In the genomic region with DNA sequence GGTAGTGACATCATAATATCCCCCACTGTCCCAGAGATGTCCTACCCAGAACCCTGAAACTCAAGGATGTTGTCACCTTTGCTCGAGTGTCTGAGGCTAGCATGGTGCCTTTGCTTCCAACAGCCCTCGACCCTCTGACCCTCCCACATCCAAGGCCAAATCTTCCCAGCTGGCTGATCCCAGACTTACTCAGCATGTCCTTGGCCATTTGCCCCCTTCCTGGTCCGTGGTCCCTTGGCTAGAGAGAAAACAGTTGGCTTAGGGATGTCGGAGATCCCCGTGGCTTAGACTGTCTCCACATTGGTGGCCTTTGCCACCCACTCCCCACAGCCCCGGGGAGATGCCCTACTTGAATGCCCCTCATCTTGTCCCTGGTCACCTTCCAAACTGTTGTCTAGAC, we compare ENCODE assay signal across 25 mouse cellular contexts. TPM values are rescaled to one million over a fixed set of nuclear protein-coding genes. Genes with fewer than 3 reads are reported as not detected.
DNase-seq lines count a peak whose midpoint lies in the region; ATAC-seq and TF ChIP-seq lines count a peak whose summit lies in the region.
"Had no signal": no experiment of that assay in that cellular context is flagged by ENCODE, and none has a peak within 500 bp of the region (broad histone marks: within the 10 kb centered on the region; RNA-seq: fewer than 3 reads in every experiment).

No protein-coding gene starts in this region.

- no peak overlapping the region for H3K4me2 ChIP-seq in heart, embryonic 12.5 days
- H3K4me2 ChIP-seq: embryonic facial prominence, embryonic 13.5 days; embryonic facial prominence, embryonic 15.5 days; forebrain, embryonic 12.5 days had no signal

- TF ChIP-seq EP300 in heart, adult 2 months (IDR thresholded peaks at IDR 0.05; ENCODE audit: insufficient read depth, low read depth, low read length): no peak

- WGBS in heart, adult 2 months: 48% methylated on average over 6 of the region's 6 CpGs
- 65% methylated on average over 6 of the region's 6 CpGs for WGBS in heart, embryonic 12.5 days

- no peak for ATAC-seq in heart, embryonic 12.5 days (ENCODE audit: insufficient number of reproducible peaks, low FRiP score)
- ATAC-seq: forebrain, embryonic 14.5 days; forebrain, embryonic 16.5 days had no signal

- no peaks in the 10 kb centered on the region; the same call in 1 of the 2 replicates for H3K27me3 ChIP-seq in heart, adult 2 months (ENCODE audit: control insufficient read depth, insufficient read depth, low read length)
- H3K27me3 ChIP-seq in heart, embryonic 12.5 days (replicated peaks): peaks cover 9% of the 10 kb centered on the region; the same call in 1 of the 2 replicates
- H3K27me3 ChIP-seq: embryonic facial prominence, embryonic 13.5 days; embryonic facial prominence, embryonic 15.5 days; forebrain, embryonic 12.5 days had no signal

- no peaks in the 10 kb centered on the region for H3K9me3 ChIP-seq in heart, embryonic 12.5 days (replicated peaks)
- H3K9me3 ChIP-seq: embryonic facial prominence, embryonic 13.5 days; embryonic facial prominence, embryonic 15.5 days; forebrain, embryonic 10.5 days; forebrain, embryonic 12.5 days had no signal

- intact Hi-C loops in heart, adult 2 months (cut with DNase I): no loop called here
- intact Hi-C loops in heart, postnatal 36 days (cut with DNase I): no loop called here

- H3K4me1 ChIP-seq in heart, adult 2 months (ENCODE audit: control insufficient read depth, insufficient read depth, low read length): no peaks in the 10 kb centered on the region
- H3K4me1 ChIP-seq in heart, embryonic 12.5 days (replicated peaks): no peaks in the 10 kb centered on the region
- H3K4me1 ChIP-seq: embryonic facial prominence, embryonic 13.5 days; embryonic facial prominence, embryonic 15.5 days; forebrain, embryonic 10.5 days; forebrain, embryonic 12.5 days had no signal

- no peak overlapping the region for H3K27ac ChIP-seq in heart, adult 2 months
- H3K27ac ChIP-seq in heart, embryonic 12.5 days (ENCODE audit: poor library complexity, severe bottlenecking): no peak overlapping the region
- H3K27ac ChIP-seq: embryonic facial prominence, embryonic 13.5 days; embryonic facial prominence, embryonic 15.5 days; forebrain, embryonic 10.5 days; forebrain, embryonic 12.5 days had no signal

- no peaks in the 10 kb centered on the region for H3K79me2 ChIP-seq in heart, adult 2 months (replicated peaks; ENCODE audit: control insufficient read depth, insufficient read depth, low read length)

- no peaks in the 10 kb centered on the region for H3K36me3 ChIP-seq in heart, adult 2 months (ENCODE audit: control insufficient read depth, insufficient read depth, low read length)
- no peaks in the 10 kb centered on the region for H3K36me3 ChIP-seq in heart, embryonic 12.5 days
- H3K36me3 ChIP-seq: embryonic facial prominence, embryonic 13.5 days; embryonic facial prominence, embryonic 15.5 days; forebrain, embryonic 10.5 days; forebrain, embryonic 12.5 days had no signal

- no peak overlapping the region for H3K4me3 ChIP-seq in heart, adult 2 months
- no peak overlapping the region for H3K4me3 ChIP-seq in heart, embryonic 12.5 days
- H3K4me3 ChIP-seq: embryonic facial prominence, embryonic 13.5 days; embryonic facial prominence, embryonic 15.5 days; erythroblast, embryonic 14.5 days; forebrain, embryonic 10.5 days; forebrain, embryonic 12.5 days had no signal

- DNase-seq in cerebellum, postnatal 10 days: peak; percentile 59 to 75
- DNase-seq in cerebellum, postnatal 4 days (ENCODE audit: low spot score in 2 of 2): no peak
- DNase-seq in heart, adult 8-10 months (ENCODE audit: low spot score): peak; percentile 7
- DNase-seq in heart, adult 2 months: no peak
- peak; percentile 9 to 13 for DNase-seq in heart, postnatal 36 days
- DNase-seq in lung, postnatal 10 days: peak; percentile 8
- DNase-seq in lung, postnatal 36 days: no peak
- DNase-seq: adrenal gland, postnatal 10 days; adrenal gland, postnatal 25 days; cerebellum, adult 11 months; cerebellum, adult 2 months; cerebellum, adult 9-10 months; embryo, embryonic 11 days had no signal

- TF ChIP-seq CTCF in heart, adult 2 months (IDR thresholded peaks at IDR 0.05): no peak

- H3K9ac ChIP-seq in heart, adult 2 months (ENCODE audit: low read depth, low read length): no peak overlapping the region
- H3K9ac ChIP-seq in heart, embryonic 12.5 days: no peak overlapping the region
- H3K9ac ChIP-seq: embryonic facial prominence, embryonic 13.5 days; embryonic facial prominence, embryonic 15.5 days; forebrain, embryonic 12.5 days had no signal

- TF ChIP-seq POLR2A in heart, adult 2 months (IDR thresholded peaks at IDR 0.05; ENCODE audit: insufficient read depth, low read depth, low read length): no peak

RNA-seq across cellular contexts. Expression of a gene that starts 4.1 kb away (rescaled TPM):
- total RNA-seq in heart, adult 8-10 months (2022): not detected
- not detected for total RNA-seq in heart, adult 2 months (2021)
- not detected in 2 replicates for polyA plus RNA-seq in heart, adult 2 months (2012; rRNA removed)
- not detected for total RNA-seq in heart, postnatal 36 days (2021)
- not detected in 2 replicates for polyA plus RNA-seq in heart, embryonic 12.5 days (2016; fragmentation: Nextera tagmentation; extraction: Ambion mirVana)
- total RNA-seq: adrenal gland, postnatal 10 days; adrenal gland, postnatal 25 days; ES-E14 had no signal
- polyA plus RNA-seq: brain, embryonic 14.5 days; cerebellum, adult 2 months; embryonic facial prominence, embryonic 11.5 days; embryonic facial prominence, embryonic 13.5 days; embryonic facial prominence, embryonic 15.5 days; erythroblast, embryonic 14.5 days; forebrain, embryonic 10.5 days; forebrain, embryonic 12.5 days; forebrain, embryonic 14.5 days; forebrain, embryonic 16.5 days; frontal cortex, adult 2 months had no signal

Comparison
In these comparisons a context has a peak if more than half of its experiments do, and no peak if none do; other contexts are left out.
1. DNase-seq: peak in cerebellum, postnatal 10 days (2 of 2), heart, adult 8-10 months (single experiment), heart, postnatal 36 days (2 of 2) and lung, postnatal 10 days (single experiment); none in cerebellum, postnatal 4 days (0 of 2), heart, adult 2 months (0 of 2) and lung, postnatal 36 days (single experiment).